Mouse (Mus musculus): Measurements from ENCODE around the gene Birc7. TPM values are rescaled to one million over a fixed set of nuclear protein-coding genes. Genes with fewer than 3 reads are reported as not detected.

Gene Birc7
- total RNA-seq, 2 experiments from 2014 or later: not detected

DNA sequence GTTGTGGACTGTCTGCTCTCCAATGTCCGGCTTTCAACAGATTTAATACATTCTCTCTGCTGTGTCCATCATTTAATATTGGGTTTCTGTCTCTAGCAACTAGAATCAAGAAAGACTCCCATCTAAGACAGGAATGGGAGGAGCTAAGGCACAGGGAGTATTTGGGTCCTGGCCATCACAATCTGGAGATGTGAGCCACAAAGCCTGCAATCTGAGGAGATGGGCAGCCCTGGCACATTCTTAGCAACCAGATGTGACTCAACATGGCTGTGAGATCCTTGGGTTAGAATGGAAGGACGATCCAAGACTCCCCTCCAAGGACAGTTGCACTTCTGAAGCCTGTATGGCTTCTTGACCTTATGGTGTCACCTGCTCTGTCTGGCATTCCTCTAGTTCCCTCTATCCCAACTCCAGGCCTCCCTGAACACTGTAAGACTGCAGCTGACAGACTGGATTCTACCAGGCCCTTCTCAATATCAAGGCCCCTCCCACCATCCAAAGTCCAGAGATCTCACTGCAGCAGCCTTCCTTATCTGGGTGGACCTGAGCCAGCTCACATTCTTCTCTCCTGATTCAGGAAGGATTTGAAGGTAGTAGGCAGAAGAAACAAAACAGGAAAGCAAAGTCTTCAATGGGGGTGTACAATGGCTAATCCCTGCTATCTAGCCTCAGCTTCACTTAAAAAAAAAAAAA is 33.9 kb downstream of the Birc7 start:
- no peak for ATAC-seq (replicated peaks; ENCODE audit: low FRiP score, low TSS enrichment, poor library complexity, severe bottlenecking)

DNA sequence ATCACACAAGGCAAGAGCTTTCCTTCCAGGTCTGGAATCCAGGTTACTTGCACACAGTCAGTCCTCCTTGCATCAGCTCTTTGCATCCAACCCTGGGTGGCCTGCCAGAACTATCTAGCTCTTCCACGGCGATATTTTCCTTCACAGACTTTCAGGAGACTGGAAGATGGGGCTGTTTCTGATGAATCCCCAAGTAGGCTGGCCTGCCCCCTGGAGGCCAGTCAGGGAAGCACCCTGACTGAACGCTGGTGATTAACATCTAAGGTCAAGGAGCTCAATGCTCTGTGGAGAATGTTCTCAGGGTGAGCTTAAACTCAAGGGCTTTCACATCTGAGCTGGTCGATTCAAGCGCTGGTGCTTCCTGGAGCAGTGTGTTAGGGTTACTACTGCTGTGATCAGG is 35.1 kb downstream of the Birc7 start:
- peak; percentile 48; the same call in 1 of the 2 replicates for ATAC-seq (replicated peaks; ENCODE audit: low FRiP score, low TSS enrichment, poor library complexity, severe bottlenecking)

DNA sequence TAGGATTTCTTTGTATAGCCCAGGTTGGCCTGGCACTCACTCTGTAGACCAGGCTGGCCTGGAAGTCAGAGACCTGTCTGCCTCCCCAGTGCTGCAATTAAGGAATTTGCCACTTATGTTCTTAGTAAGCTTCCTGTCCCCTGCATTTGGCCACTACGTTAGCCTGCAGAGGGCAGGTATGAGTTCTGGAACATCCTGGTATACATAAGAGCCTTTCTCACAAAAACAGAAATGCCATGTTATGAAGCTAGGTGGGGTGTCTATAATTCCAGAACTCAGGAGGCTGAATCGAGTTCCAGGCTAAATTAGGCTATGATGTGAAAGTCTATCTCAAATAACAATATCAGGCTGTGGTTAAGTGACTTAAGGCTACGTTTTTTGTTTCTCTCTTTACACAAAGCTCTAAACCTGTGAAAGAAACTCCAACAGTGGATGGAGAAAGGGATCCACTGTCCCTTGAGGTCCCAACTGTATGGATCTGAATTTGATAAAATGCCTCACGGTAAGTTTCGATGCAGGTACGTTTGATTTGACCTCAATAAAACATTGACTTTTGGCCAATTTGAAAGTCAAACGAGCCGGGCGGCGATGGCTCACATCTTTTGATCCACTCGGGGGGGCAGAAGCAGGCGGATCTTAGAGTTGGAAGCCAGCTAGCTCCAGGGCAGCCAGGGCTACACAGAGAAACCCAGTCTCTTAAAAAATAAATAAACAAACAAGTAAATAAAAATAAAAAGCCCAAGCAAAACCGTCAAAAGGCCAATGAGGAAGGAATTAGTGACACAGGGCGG is 37.5 kb downstream of the Birc7 start:
- ATAC-seq (replicated peaks; ENCODE audit: low FRiP score, low TSS enrichment, poor library complexity, severe bottlenecking): peak; percentile 53

DNA sequence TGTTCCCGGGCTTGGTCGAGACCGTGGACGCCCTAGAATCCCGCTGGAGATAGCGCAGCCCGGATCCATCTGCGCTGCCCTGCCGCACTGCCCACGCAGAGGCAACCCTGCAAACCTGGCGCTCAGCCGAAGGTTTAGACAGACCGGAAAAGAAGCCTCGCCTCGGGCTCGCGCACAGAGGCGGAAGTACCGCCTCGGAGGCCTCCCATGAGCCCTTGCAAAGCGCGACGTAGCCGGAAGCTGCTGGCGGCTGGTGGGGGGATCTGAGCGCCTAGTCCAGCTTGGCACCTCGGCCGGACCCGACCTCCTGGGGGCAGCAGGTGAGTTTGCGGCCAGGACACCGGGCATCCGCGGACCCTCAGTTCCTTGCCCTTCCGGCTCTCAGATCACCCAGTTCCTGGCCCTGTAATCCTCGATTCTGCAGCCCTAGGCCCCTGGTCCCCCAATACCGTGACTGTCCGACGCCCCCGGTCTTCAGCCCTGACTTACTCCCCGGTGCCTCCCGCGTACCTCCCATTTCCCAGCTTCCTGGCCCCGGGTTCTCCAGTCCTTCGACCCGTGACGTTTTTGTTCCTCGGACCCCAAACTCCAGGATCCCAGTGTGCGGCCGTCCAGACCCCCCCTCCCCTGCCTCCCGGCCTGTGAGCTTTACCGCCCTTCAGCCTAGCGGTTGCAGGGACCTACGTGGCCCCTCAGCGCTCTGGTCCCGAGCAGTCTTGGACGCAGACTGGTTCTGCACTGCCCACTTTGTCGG is 38.4 kb downstream of the Birc7 start, which contains the start of gene Arfgap1:
Arfgap1 (plus strand) TSS at position 216 of the 754 bp plus-strand sequence.
- peak; percentile 90 for ATAC-seq (replicated peaks; ENCODE audit: low FRiP score, low TSS enrichment, poor library complexity, severe bottlenecking)

DNA sequence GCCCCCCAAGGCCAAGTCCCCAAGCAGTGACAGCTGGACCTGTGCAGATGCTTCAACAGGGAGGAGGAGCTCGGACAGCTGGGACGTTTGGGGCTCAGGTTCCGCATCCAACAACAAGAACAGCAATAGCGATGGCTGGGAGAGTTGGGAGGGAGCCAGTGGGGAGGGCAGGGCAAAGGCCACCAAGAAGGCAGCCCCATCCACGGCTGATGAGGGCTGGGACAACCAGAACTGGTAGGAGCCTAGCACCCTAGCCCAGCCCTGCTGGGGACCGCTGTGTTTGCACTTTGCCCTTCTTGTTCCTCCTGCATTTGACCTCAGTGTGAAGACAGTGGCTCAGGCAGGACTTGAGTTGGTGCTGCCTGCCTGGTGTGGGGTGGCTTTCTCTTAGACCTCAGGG is 52.3 kb downstream of the Birc7 start:
- ATAC-seq (replicated peaks; ENCODE audit: low FRiP score, low TSS enrichment, poor library complexity, severe bottlenecking): no peak

Other genes starting within 250 kb of the Birc7 start
- gene Dido1, start 219.0 kb upstream of the Birc7 start, total RNA-seq (2014; fragmentation: Nextera tagmentation): 52.3 and 60.6 TPM in 2 replicates
- gene Dido1, start 219.0 kb upstream of the Birc7 start, total RNA-seq (2017): 43.0 and 54.0 TPM in 2 replicates
- 88.4 and 102 TPM in 2 replicates for gene Gid8, start 218.9 kb upstream of the Birc7 start, total RNA-seq (2014; fragmentation: Nextera tagmentation)
- gene Gid8, start 218.9 kb upstream of the Birc7 start, total RNA-seq (2017): 124 and 144 TPM in 2 replicates
- 15.2 and 16.4 TPM in 2 replicates for gene Slc17a9, start 203.8 kb upstream of the Birc7 start, total RNA-seq (2014; fragmentation: Nextera tagmentation)
- gene Slc17a9, start 203.8 kb upstream of the Birc7 start, total RNA-seq (2017): 2.8 and 5.0 TPM in 2 replicates
- gene Bhlhe23, start 152.1 kb upstream of the Birc7 start, total RNA-seq (2014; fragmentation: Nextera tagmentation): not detected in 2 replicates
- not detected in 2 replicates for gene Bhlhe23, start 152.1 kb upstream of the Birc7 start, total RNA-seq (2017)
- 58.9 and 67.4 TPM in 2 replicates for gene Ythdf1, start 8.1 kb upstream of the Birc7 start, total RNA-seq (2014; fragmentation: Nextera tagmentation)
- 26.4 and 38.3 TPM in 2 replicates for gene Ythdf1, start 8.1 kb upstream of the Birc7 start, total RNA-seq (2017)
- gene Nkain4, start 25.7 kb downstream of the Birc7 start, total RNA-seq (2014; fragmentation: Nextera tagmentation): not detected in 2 replicates
- gene Nkain4, start 25.7 kb downstream of the Birc7 start, total RNA-seq (2017): not detected in 2 replicates
- 35.0 and 41.9 TPM in 2 replicates for gene Arfgap1, start 38.2 kb downstream of the Birc7 start, total RNA-seq (2014; fragmentation: Nextera tagmentation)
- 27.1 and 32.0 TPM in 2 replicates for gene Arfgap1, start 38.2 kb downstream of the Birc7 start, total RNA-seq (2017)
- gene Col20a1, start 57.5 kb downstream of the Birc7 start, total RNA-seq (2014; fragmentation: Nextera tagmentation): 0.79 TPM in 1 of 2 replicates, not detected in the other
- 0.38 and 0.42 TPM in 2 replicates for gene Col20a1, start 57.5 kb downstream of the Birc7 start, total RNA-seq (2017)
- not detected in 2 replicates for gene Chrna4, start 114.5 kb downstream of the Birc7 start, total RNA-seq (2014; fragmentation: Nextera tagmentation)
- not detected in 2 replicates for gene Chrna4, start 114.5 kb downstream of the Birc7 start, total RNA-seq (2017)
- not detected in 2 replicates for gene Kcnq2, start 206.3 kb downstream of the Birc7 start, total RNA-seq (2014; fragmentation: Nextera tagmentation)
- gene Kcnq2, start 206.3 kb downstream of the Birc7 start, total RNA-seq (2017): not detected in 2 replicates
- gene Eef1a2, start 228.0 kb downstream of the Birc7 start, total RNA-seq (2014; fragmentation: Nextera tagmentation): not detected in 2 replicates
- gene Eef1a2, start 228.0 kb downstream of the Birc7 start, total RNA-seq (2017): not detected in 2 replicates